Mouse (Mus musculus) intestine, embryonic 16.5 days (tissue): Measurements from ENCODE around the gene 4833439L19Rik. TPM values are rescaled to one million over a fixed set of nuclear protein-coding genes. Genes with fewer than 3 reads are reported as not detected.
A peak's percentile ranks its signal among the peaks of the same experiment; 100 is the strongest.

ENCODE experiments used
- ATAC-seq: fragments of 200-750 bp; cut with Nextera tagmentation; 2 replicates; pipeline ENCODE4 v1.8.0; 2017; ENCODE audit warnings: moderate TSS enrichment, moderate library complexity
- H3K27ac ChIP-seq: fragments of 300-500 bp; sonication (generic); 2 replicates; pipeline ENCODE4 v1.5.1; 2014; ENCODE audit warnings: mild to moderate bottlenecking, low read length
- H3K27me3 ChIP-seq: fragments of 300-500 bp; sonication (generic); replicated peaks from 2 replicates; pipeline ENCODE4 v1.6.1; 2014; ENCODE audit warnings: low read length, control low read depth, mixed read lengths; ENCODE audit not compliant: control insufficient read depth, insufficient read depth
- H3K36me3 ChIP-seq: fragments of 300-500 bp; sonication (generic); 2 replicates; pipeline ENCODE4 v1.6.1; 2014; ENCODE audit warnings: low read length, control low read depth; ENCODE audit not compliant: control insufficient read depth, insufficient read depth
- H3K4me1 ChIP-seq: fragments of 300-500 bp; sonication (generic); 2 replicates; pipeline ENCODE4 v1.6.1; 2014; ENCODE audit warnings: low read length, control low read depth, mixed read lengths; ENCODE audit not compliant: control insufficient read depth, insufficient read depth
- H3K4me2 ChIP-seq: fragments of 300-500 bp; sonication (generic); 2 replicates; pipeline ENCODE4 v1.6.1; 2014; ENCODE audit warnings: low read depth, low read length, control low read depth
- H3K4me3 ChIP-seq: fragments of 300-500 bp; sonication (generic); 2 replicates; pipeline ENCODE4 v1.5.1; 2014; ENCODE audit warnings: mild to moderate bottlenecking, low read length
- H3K9ac ChIP-seq: fragments of 300-500 bp; sonication (generic); 2 replicates; pipeline ENCODE4 v1.6.1; 2014; ENCODE audit warnings: low read depth, low read length
- H3K9me3 ChIP-seq: fragments of 300-500 bp; sonication (generic); 2 replicates; pipeline ENCODE4 v1.6.1; 2016; ENCODE audit warnings: low read length, control low read depth; ENCODE audit not compliant: control insufficient read depth
- WGBS: fragments of 180-500 bp; shearing (Covaris S2); extraction: QIAGEN DNeasy Blood & Tissue Kit; methylation state at CpG from one replicate; pipeline ENCODE4 v1.1.7; 2014; 5-methylcytosine and 5-hydroxymethylcytosine counted together
- polyA plus RNA-seq: library from polyadenylated mRNA; unstranded; fragments of >200 nt; fragmentation: Nextera tagmentation; extraction: Ambion mirVana; gene quantifications from 2 replicates; pipeline ENCODE4 v1.2.1, GENCODE M21; 2015

4833439L19Rik gene
- polyA plus RNA-seq, 1 experiment from 2014 or later, result 126 TPM

DNA sequence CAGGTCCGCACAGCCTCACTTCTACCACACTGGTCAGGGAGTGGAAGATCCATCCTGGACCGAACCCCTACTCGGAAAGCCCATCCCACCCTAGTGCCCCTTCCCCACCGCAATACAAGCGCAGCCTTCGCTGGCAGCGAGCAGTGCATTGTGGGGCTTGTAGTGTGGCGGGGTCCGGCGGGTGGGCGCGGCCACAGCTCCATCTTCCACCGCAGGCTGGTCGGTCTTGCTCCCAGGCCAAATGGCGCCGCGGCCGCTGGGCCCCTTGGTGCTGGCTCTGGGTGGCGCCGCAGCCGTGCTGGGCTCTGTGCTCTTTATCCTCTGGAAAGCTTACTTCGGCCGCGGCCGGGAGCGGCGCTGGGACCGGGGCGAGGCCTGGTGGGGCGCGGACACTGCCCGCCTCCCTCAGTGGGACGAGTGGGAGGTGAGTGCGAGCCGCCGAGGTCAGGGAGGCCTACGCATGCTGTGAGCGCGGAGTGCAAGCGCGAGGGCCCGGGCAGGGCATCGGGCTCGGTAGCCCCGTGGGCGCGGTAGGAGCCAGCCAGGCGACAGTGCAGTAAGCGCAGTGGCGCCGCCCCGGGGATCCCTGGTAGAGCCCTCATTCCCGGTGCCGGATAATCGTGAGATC is 9.7 kb upstream of the 4833439L19Rik start, which contains the start of gene Arl10:
Arl10 (plus strand) TSS at position 162 of the 628 bp plus-strand sequence.
- under 1% methylated on average over 55 of the region's 55 CpGs for WGBS
- Histone ChIP-seq H3K4me3 (peak within 1 kb of the TSS; percentile 98), H3K36me3 (no peaks in the 10 kb centered on the region), H3K9ac (peak within 1 kb of the TSS; percentile 97), H3K4me1 (peaks cover 12% of the 10 kb centered on the region), H3K4me2 (peak within 1 kb of the TSS; percentile 90), H3K27me3 (no peaks in the 10 kb centered on the region), H3K9me3 (no peaks in the 10 kb centered on the region), H3K27ac (peak within 1 kb of the TSS; percentile 90)
- ATAC-seq, result peak; percentile 91

GRCm38 (mm10) chr13:54572621-54573020 is 7.4 kb upstream of the 4833439L19Rik start:
- Histone ChIP-seq H3K9me3 (no peaks in the 10 kb centered on the region), H3K27ac (no peak overlapping the region), H3K9ac (no peak overlapping the region), H3K4me1 (peaks cover 12% of the 10 kb centered on the region), H3K4me2 (no peak overlapping the region), H3K4me3 (no peak overlapping the region), H3K27me3 (no peaks in the 10 kb centered on the region), H3K36me3 (no peaks in the 10 kb centered on the region)
- WGBS, result 77% methylated on average over 4 of the region's 4 CpGs
- no peak for ATAC-seq

DNA sequence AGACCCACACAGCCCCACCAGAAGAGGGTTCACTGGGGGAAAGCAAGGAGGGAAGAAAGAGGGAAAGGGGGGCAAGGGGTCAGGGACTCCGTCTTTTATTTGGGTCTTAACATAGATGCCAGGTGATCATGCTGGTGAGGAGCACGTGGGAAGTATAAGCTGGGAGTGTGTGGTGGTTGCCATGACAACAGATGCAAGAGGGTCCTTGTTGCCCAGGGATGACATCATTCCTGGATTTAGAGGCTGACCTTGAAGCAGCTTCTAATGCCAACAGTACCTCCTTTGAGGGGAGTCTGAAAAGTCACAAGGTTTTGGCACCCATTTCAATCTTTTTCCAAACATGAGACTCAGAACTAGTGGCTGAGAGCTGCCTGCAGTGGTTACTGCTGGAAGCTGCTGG is 6.4 kb upstream of the 4833439L19Rik start:
- WGBS, result 34% methylated on average over 2 of the region's 2 CpGs
- H3K4me1 ChIP-seq, result peaks cover 12% of the 10 kb centered on the region
- no peak overlapping the region for H3K9ac ChIP-seq
- H3K4me2 ChIP-seq, result no peak overlapping the region
- H3K4me3 ChIP-seq, result no peak overlapping the region
- H3K27ac ChIP-seq, result no peak overlapping the region
- H3K9me3 ChIP-seq, result no peaks in the 10 kb centered on the region
- no peak for ATAC-seq
- H3K27me3 ChIP-seq, result no peaks in the 10 kb centered on the region
- no peaks in the 10 kb centered on the region for H3K36me3 ChIP-seq

DNA sequence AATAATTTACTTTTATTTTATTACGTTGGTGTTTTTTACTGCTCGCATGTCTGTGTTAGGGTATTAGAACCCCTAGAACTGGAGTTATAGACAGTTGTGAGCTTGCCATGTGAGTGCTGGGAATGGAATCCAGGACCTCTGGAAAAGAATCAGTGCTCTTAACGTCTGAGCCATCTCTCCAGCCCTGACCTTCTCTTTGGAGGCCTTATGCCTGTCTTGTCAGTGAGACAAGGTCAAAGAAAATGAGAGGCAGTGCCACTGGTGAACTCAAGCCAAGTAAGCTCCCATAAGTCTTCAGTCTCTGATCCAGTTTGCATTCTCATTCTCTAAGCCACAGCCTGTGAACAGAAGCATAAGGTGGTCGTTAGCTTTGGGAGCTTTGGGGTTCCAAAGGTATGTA is 5.5 kb upstream of the 4833439L19Rik start:
- ATAC-seq, result no peak
- Histone ChIP-seq H3K4me1 (peaks cover 6% of the 10 kb centered on the region; the same call in 1 of the 2 replicates), H3K4me2 (no peak overlapping the region), H3K4me3 (no peak overlapping the region), H3K36me3 (no peaks in the 10 kb centered on the region), H3K27ac (no peak overlapping the region), H3K27me3 (no peaks in the 10 kb centered on the region), H3K9me3 (no peaks in the 10 kb centered on the region), H3K9ac (no peak overlapping the region)
- whole genome bisulfite sequencing, result 79% methylated on average over 4 of the region's 4 CpGs

DNA sequence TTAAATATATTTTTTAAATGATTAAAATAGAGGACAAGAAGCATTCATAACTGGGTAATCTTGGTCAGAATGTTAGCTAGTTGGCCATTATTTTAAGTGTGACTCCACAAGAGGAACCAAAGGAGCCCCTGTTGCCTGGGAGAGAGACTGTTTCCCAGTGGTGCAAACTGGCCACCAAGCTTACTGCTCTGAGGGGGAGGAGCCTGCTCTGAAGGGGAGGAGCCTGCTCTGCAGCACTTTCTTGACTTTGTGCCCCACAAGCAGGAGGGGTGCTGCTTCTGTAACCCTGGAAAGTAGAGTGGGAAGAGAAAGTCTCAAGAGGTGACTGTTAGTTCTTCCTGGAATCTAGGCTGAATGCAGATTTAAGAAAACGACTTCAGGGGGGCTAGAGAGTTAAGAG is 4.0 kb upstream of the 4833439L19Rik start:
- H3K36me3 ChIP-seq, result no peaks in the 10 kb centered on the region
- no peak overlapping the region for H3K4me2 ChIP-seq
- 41% methylated on average over 1 of the region's 1 CpGs for WGBS
- H3K4me3 ChIP-seq, result no peak overlapping the region
- peaks cover 3% of the 10 kb centered on the region for H3K4me1 ChIP-seq
- H3K27ac ChIP-seq, result no peak overlapping the region
- ATAC-seq, result no peak
- no peaks in the 10 kb centered on the region for H3K9me3 ChIP-seq
- no peak overlapping the region for H3K9ac ChIP-seq
- H3K27me3 ChIP-seq, result no peaks in the 10 kb centered on the region

- WGBS, result 55% methylated on average over 5 of the region's 5 CpGs
- no peak overlapping the region for H3K9ac ChIP-seq
- H3K4me3 ChIP-seq, result no peak overlapping the region
- no peak overlapping the region for H3K27ac ChIP-seq
- no peaks in the 10 kb centered on the region for H3K9me3 ChIP-seq
- H3K27me3 ChIP-seq, result no peaks in the 10 kb centered on the region
- no peak overlapping the region for H3K4me2 ChIP-seq
- no peaks in the 10 kb centered on the region for H3K36me3 ChIP-seq
- no peak for ATAC-seq
- peaks cover 7% of the 10 kb centered on the region for H3K4me1 ChIP-seq
Observed at GRCm38 (mm10) chr13:54568380-54568779, 3.1 kb upstream of the 4833439L19Rik start.

GRCm38 (mm10) chr13:54565594-54566345 is 535 bp upstream of the 4833439L19Rik start:
- H3K9me3 ChIP-seq, result no peaks in the 10 kb centered on the region
- peak; percentile 63 for ATAC-seq
- H3K4me3 ChIP-seq, result peak overlapping the region; percentile 95
- peaks cover 7% of the 10 kb centered on the region for H3K4me1 ChIP-seq
- H3K36me3 ChIP-seq, result peaks cover 6% of the 10 kb centered on the region; the same call in 1 of the 2 replicates
- peak overlapping the region; percentile 78 for H3K4me2 ChIP-seq
- 0 out of 2 replicates have a peak overlapping the region, but pooled peaks have one; percentile 31 for H3K9ac ChIP-seq
- peak overlapping the region; percentile 53 for H3K27ac ChIP-seq
- no peaks in the 10 kb centered on the region for H3K27me3 ChIP-seq
- 43% methylated on average over 8 of the region's 8 CpGs for WGBS

GRCm38 (mm10) chr13:54564232-54565200 is 719 bp downstream of the 4833439L19Rik start:
- H3K9me3 ChIP-seq, result no peaks in the 10 kb centered on the region
- peaks cover 7% of the 10 kb centered on the region for H3K4me1 ChIP-seq
- WGBS, result 9% methylated on average over 45 of the region's 45 CpGs
- peak overlapping the region; percentile 58; the same call in 1 of the 2 replicates for H3K27ac ChIP-seq
- no peaks in the 10 kb centered on the region for H3K27me3 ChIP-seq
- H3K4me2 ChIP-seq, result peak overlapping the region; percentile 80
- peak; percentile 61 for ATAC-seq
- peak overlapping the region; percentile 97 for H3K9ac ChIP-seq
- H3K36me3 ChIP-seq, result peaks cover 14% of the 10 kb centered on the region; the same call in 1 of the 2 replicates
- H3K4me3 ChIP-seq, result peak overlapping the region; percentile 95

- no peak for ATAC-seq
- Histone ChIP-seq H3K9me3 (no peaks in the 10 kb centered on the region), H3K4me3 (no peak overlapping the region), H3K27me3 (no peaks in the 10 kb centered on the region), H3K36me3 (peaks cover 26% of the 10 kb centered on the region), H3K9ac (no peak overlapping the region), H3K4me1 (peaks cover 7% of the 10 kb centered on the region), H3K4me2 (no peak overlapping the region), H3K27ac (no peak overlapping the region)
- 82% methylated on average over 7 of the region's 7 CpGs for WGBS
Observed at GRCm38 (mm10) chr13:54562562-54562961, 2.7 kb downstream of the 4833439L19Rik start.
